Mouse (Mus musculus) gastrocnemius, adult 2 months (tissue): Measurements from ENCODE around the gene Nuf2. TPM values are rescaled to one million over a fixed set of nuclear protein-coding genes. Genes with fewer than 3 reads are reported as not detected.
A peak's percentile ranks its signal among the peaks of the same experiment; 100 is the strongest.

Experiments used
- DNase-seq: peaks from one replicate; pipeline ENCODE4 v3.0.0; 2022
- H3K27ac ChIP-seq: fragments of 200-600 bp; 2 replicates; pipeline ENCODE4 v1.8.1; 2022; ENCODE audit warnings: mild to moderate bottlenecking
- H3K4me3 ChIP-seq: fragments of 200-600 bp; 2 replicates; pipeline ENCODE4 v1.8.1; 2022; ENCODE audit warnings: mild to moderate bottlenecking, moderate library complexity
- CTCF ChIP-seq: fragments of 200-600 bp; IDR thresholded peaks from 2 replicates; pipeline ENCODE4 v1.8.1; 2022; ENCODE audit warnings: antibody characterized with exemption, mild to moderate bottlenecking, moderate library complexity
- intact Hi-C: fragments of 180-260 bp; cut with DNase I; formaldehyde crosslinking; loops from one replicate; pipeline ENCODE4 v1.15.1; 2025
- long read RNA-seq, 2 experiments: library from polyadenylated mRNA; stranded (forward); transcript quantifications; one replicate each; pipeline ENCODE4 v2.0.0; 2021
- total RNA-seq, 2 experiments: library from RNA; stranded (reverse); gene quantifications; 2 replicates each; pipeline ENCODE4 v1.2.3; 2021

Gene Nuf2
- not detected for total RNA-seq
- long read RNA-seq, experiment 1: 0 reads
- long read RNA-seq, experiment 2: 0 reads

DNA sequence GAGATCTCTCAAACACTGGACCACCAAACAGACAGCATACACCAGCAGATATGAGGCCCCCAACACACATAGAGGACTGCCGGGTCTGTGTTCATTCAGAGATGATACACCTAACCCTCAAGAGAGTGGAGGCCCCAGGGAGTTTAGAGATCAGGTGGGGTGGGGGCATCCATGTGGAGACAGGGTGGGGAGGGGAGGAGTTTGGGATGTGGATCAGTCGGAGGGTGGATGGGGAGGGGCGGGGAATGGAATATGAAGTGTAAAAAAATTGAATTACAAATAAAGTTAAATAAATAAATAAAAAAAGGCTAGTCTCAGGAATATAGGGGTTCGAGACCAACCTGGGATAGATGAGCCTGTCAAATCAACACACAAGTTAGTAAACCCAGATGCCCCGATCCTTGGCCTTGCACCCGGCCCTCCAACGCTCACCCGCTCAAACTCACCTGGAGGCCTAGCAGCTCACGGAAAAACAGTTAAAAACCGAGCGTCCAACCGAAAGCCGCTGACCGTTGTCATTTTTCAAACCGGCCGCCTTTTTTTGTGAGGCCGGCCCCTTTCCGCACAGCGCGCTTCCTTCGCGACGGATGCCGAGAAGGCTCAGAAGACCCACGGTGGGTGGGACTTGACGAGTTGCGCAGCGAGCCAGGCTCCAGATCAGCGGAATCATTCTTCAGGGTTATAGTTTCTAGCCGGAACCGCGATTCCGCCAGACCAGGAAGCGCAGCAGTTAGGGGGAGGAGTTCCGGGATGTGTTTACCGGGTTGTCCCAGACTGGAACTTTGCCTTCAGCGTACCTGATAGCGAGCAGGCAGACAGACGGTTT, at the start of gene Nuf2:
TSS of gene Nuf2 (minus strand) at position 589 of the 826 bp plus-strand sequence.
- peak within 1 kb of the TSS; percentile 94 for H3K27ac ChIP-seq
- TF ChIP-seq CTCF: no peak; the same call in 1 of the 2 replicates
- DNase-seq: peak; percentile 98
- intact Hi-C loops: loop anchor here (1.0 to 5.0 kb wide), 4 partner anchors 146 to 438 kb away; partner anchors contain the start of gene Hsd17b7
- peak within 1 kb of the TSS; percentile 79 for H3K4me3 ChIP-seq

GRCm38 (mm10) chr1:169579572-169579971, 48.3 kb upstream of the Nuf2 start:
- H3K27ac ChIP-seq: no peak overlapping the region
- no peak for DNase-seq
- intact Hi-C loops: no loop called here
- H3K4me3 ChIP-seq: no peak overlapping the region
- no peak for TF ChIP-seq CTCF

- TF ChIP-seq CTCF: no peak
- no peak for DNase-seq
- Histone ChIP-seq H3K27ac (peak overlapping the region; percentile 50; the same call in 1 of the 2 replicates), H3K4me3 (no peak overlapping the region)
- intact Hi-C loops: no loop called here
Measured at GRCm38 (mm10) chr1:169574136-169574535, 42.9 kb upstream of the Nuf2 start.

DNA sequence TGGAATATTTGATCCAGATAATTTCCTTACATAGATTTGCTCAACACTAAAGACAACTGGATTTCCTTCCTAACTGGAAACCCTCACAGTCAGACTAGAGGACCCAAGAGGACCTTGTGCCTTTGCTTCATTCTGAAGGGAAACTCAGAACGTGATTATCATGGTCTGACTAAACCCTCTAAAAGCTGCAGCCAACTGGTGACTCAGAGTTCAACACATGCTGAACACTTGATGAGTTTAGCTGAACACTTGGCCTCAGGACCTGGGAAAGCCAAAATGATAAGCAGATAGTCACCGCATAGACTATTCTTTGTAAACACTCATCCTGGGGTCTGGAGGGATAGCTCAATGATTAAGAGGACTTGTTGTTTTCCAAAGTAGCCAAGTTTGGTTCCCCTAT, 24.4 kb upstream of the Nuf2 start:
- H3K4me3 ChIP-seq: no peak overlapping the region
- TF ChIP-seq CTCF: no peak
- H3K27ac ChIP-seq: no peak overlapping the region
- intact Hi-C loops: no loop called here
- no peak for DNase-seq

GRCm38 (mm10) chr1:169555019-169555418, 23.8 kb upstream of the Nuf2 start:
- DNase-seq: no peak
- intact Hi-C loops: no loop called here
- no peak overlapping the region for H3K4me3 ChIP-seq
- H3K27ac ChIP-seq: no peak overlapping the region
- no peak for TF ChIP-seq CTCF

- DNase-seq: peak; percentile 27
- no peak overlapping the region; the same call in 1 of the 2 replicates for H3K27ac ChIP-seq
- no peak overlapping the region for H3K4me3 ChIP-seq
- intact Hi-C loops: no loop called here
- TF ChIP-seq CTCF: no peak
Measured at GRCm38 (mm10) chr1:169553446-169553845, 22.2 kb upstream of the Nuf2 start.

- TF ChIP-seq CTCF: no peak
- intact Hi-C loops: no loop called here
- no peak for DNase-seq
- H3K4me3 ChIP-seq: no peak overlapping the region
- no peak overlapping the region for H3K27ac ChIP-seq
Measured at GRCm38 (mm10) chr1:169540415-169540814, 9.2 kb upstream of the Nuf2 start.

DNA sequence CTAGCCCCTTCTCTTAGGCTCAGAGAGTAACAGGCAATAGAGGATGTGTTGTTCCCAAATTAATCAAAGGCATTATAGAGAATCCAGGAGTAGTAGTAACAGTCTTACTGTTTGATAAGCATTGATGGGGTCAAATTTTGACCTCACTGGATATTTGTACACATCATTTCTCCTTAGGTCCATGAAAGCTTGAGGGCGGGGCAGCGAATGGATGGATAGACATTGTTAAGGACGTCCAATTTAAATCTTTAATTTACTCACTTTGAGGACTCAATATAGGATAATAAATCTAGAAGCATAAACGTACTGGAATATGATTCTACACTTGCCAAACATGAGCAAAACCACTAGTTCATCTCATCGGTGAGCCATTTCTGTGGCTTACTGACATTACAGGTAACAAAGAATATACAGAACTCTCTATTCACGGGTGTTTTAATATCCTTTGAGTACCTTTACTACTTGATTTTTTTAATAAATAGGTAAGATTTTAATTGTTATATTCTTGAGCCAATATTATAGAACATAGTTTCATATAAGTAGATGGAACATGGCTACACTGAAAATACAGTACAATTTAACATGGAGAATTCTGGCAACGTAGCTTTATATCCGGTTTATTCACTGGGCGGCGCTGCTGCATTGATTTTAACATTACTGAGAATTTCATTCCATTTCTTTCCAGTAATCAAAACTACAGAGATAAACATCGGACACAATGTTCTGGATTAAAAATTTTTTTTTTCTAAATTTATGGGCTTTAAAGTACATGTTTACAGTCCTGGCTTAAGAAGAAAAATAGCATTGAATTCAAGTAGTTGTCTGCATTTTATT, 655 bp upstream of the Nuf2 start:
- DNase-seq: peak; percentile 65
- peak; percentile 72 for TF ChIP-seq CTCF
- peak overlapping the region; percentile 79 for H3K4me3 ChIP-seq
- H3K27ac ChIP-seq: peak overlapping the region; percentile 94
- intact Hi-C loops: loop anchor here (1.0 to 5.0 kb wide), 4 partner anchors 145 to 437 kb away; partner anchors contain the start of gene Hsd17b7

- TF ChIP-seq CTCF: no peak
- intact Hi-C loops: loop anchor here (5.0 to 10.0 kb wide), 2 partner anchors 147 to 605 kb away; no protein-coding TSS in a partner anchor
- H3K27ac ChIP-seq: no peak overlapping the region
- DNase-seq: no peak
- H3K4me3 ChIP-seq: no peak overlapping the region
Measured at GRCm38 (mm10) chr1:169529996-169530518, 1.2 kb downstream of the Nuf2 start.

DNA sequence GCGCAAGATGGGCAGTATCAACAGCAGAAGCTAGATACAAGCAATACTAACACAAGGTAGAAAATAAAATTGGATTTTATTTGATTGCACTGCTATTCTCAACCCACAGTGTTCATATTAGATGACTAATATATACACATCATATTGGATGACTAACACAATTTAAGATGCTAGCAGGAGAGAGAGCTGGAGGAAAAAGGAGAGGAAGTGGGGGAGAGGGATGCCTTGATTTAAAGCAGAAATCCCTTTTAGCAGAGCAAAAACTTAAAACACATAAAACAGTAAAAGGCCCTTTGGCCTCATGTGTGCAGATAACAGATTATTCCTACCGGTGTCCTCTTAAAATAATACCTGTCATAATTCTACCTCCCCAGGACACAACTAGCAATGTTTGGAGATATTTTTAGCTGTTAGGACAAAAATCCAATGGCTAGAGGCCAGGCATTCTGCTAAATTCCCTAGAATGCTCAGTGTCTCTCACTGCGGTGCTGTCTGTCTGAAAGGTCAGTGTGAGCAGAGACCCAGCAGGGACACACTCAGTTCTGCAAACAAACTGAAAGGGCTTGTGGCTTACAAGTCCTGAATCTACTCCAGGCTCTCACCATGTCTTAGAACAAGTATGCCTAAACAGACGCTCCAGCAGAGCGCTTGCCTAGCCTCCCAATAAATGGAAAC, 5.1 kb downstream of the Nuf2 start:
- no peak for DNase-seq
- intact Hi-C loops: loop anchor here (10.0 kb wide), 1 partner anchor 609 kb away; no protein-coding TSS in a partner anchor
- no peak for TF ChIP-seq CTCF
- no peak overlapping the region for H3K4me3 ChIP-seq
- H3K27ac ChIP-seq: no peak overlapping the region

DNA sequence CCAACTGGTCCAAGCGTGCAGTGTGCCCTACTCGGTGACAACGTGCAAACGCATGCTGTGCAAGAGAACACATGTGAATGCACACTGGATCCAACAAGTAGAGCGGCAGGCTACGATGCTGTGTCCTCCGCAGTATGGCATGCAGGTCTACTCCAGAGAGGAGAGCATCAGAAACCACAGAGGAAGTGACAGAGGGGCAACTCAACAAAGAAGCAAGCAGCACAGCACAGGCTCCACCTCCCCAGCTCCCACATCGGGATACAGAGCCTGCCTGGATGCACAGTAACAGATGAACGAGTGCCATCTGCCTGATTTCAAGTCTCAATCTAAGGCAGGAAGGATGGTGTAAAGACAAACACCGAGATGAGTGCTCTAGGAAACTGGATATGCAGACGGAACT, 11.9 kb downstream of the Nuf2 start:
- no peak overlapping the region for H3K4me3 ChIP-seq
- no peak overlapping the region for H3K27ac ChIP-seq
- TF ChIP-seq CTCF: no peak
- intact Hi-C loops: no loop called here
- DNase-seq: no peak
